Mouse (Mus musculus): ENCODE results near the gene Etl4.

Gene Etl4

GRCm38 (mm10) chr2:20563036-20563435 is 653.5 kb downstream of the Etl4 start:
- no peak for ATAC-seq (ENCODE audit: low TSS enrichment)

GRCm38 (mm10) chr2:20568456-20568855 is 658.9 kb downstream of the Etl4 start:
- ATAC-seq (ENCODE audit: low TSS enrichment) = no peak

- no peak for ATAC-seq (ENCODE audit: low TSS enrichment)
Observed at GRCm38 (mm10) chr2:20571940-20572339, 662.4 kb downstream of the Etl4 start.

GRCm38 (mm10) chr2:20580331-20580730 is 670.8 kb downstream of the Etl4 start:
- ATAC-seq (ENCODE audit: low TSS enrichment) = no peak

GRCm38 (mm10) chr2:20583032-20583431 is 673.5 kb downstream of the Etl4 start:
- ATAC-seq (ENCODE audit: low TSS enrichment) = peak; percentile 84

GRCm38 (mm10) chr2:20583562-20584153 is 674.1 kb downstream of the Etl4 start:
- ATAC-seq (ENCODE audit: low TSS enrichment) = no peak; the same call in 1 of the 2 replicates

- ATAC-seq (ENCODE audit: low TSS enrichment) = no peak
Observed at GRCm38 (mm10) chr2:20587913-20588312, 678.3 kb downstream of the Etl4 start.

GRCm38 (mm10) chr2:20588631-20589030 is 679.1 kb downstream of the Etl4 start:
- ATAC-seq (ENCODE audit: low TSS enrichment) = no peak

GRCm38 (mm10) chr2:20594129-20594528 is 684.5 kb downstream of the Etl4 start:
- no peak for ATAC-seq (ENCODE audit: low TSS enrichment)

- ATAC-seq (ENCODE audit: low TSS enrichment) = no peak
Observed at GRCm38 (mm10) chr2:20595000-20595399, 685.4 kb downstream of the Etl4 start.

- no peak for ATAC-seq (ENCODE audit: low TSS enrichment)
Observed at GRCm38 (mm10) chr2:20596558-20596957, 687.0 kb downstream of the Etl4 start.

- no peak for ATAC-seq (ENCODE audit: low TSS enrichment)
Observed at GRCm38 (mm10) chr2:20597193-20597592, 687.6 kb downstream of the Etl4 start.

GRCm38 (mm10) chr2:20602656-20603055 is 693.1 kb downstream of the Etl4 start:
- no peak for ATAC-seq (ENCODE audit: low TSS enrichment)

GRCm38 (mm10) chr2:20603536-20603935 is 694.0 kb downstream of the Etl4 start:
- ATAC-seq (ENCODE audit: low TSS enrichment) = no peak

- ATAC-seq (ENCODE audit: low TSS enrichment) = no peak
Observed at GRCm38 (mm10) chr2:20603991-20604390, 694.4 kb downstream of the Etl4 start.

GRCm38 (mm10) chr2:20609203-20609602 is 699.6 kb downstream of the Etl4 start:
- peak; percentile 77 for ATAC-seq (ENCODE audit: low TSS enrichment)

- ATAC-seq (ENCODE audit: low TSS enrichment) = no peak
Observed at GRCm38 (mm10) chr2:20615948-20616347, 706.4 kb downstream of the Etl4 start.

GRCm38 (mm10) chr2:20618396-20618795 is 708.8 kb downstream of the Etl4 start:
- peak; percentile 20; the same call in 1 of the 2 replicates for ATAC-seq (ENCODE audit: low TSS enrichment)

GRCm38 (mm10) chr2:20619881-20620280 is 710.3 kb downstream of the Etl4 start:
- ATAC-seq (ENCODE audit: low TSS enrichment) = no peak

GRCm38 (mm10) chr2:20629156-20629712 is 719.7 kb downstream of the Etl4 start:
- peak; percentile 38; the same call in 1 of the 2 replicates for ATAC-seq (ENCODE audit: low TSS enrichment)

GRCm38 (mm10) chr2:20638604-20639003 is 729.0 kb downstream of the Etl4 start:
- ATAC-seq (ENCODE audit: low TSS enrichment) = no peak

- no peak for ATAC-seq (ENCODE audit: low TSS enrichment)
Observed at GRCm38 (mm10) chr2:20639721-20640120, 730.1 kb downstream of the Etl4 start.

- ATAC-seq (ENCODE audit: low TSS enrichment) = no peak
Observed at GRCm38 (mm10) chr2:20642818-20643217, 733.2 kb downstream of the Etl4 start.

- ATAC-seq (ENCODE audit: low TSS enrichment) = peak; percentile 93
Observed at GRCm38 (mm10) chr2:20649817-20650216, 740.2 kb downstream of the Etl4 start.

Data from frontal cortex, adult (tissue).